Mouse (Mus musculus): ENCODE results near the gene Sult2a3. TPM values are rescaled to one million over a fixed set of nuclear protein-coding genes. Genes with fewer than 3 reads are reported as not detected.
"Not testable (repeated sequence)": the region's sequence is repeated elsewhere in the genome, so short reads cannot be mapped to it uniquely, and the experiment has no call there.

Sult2a3 gene
- polyA plus RNA-seq (2015; fragmentation: Nextera tagmentation; extraction: Ambion mirVana) = not detected in 2 replicates

GRCm38 (mm10) chr7:14122944-14123343 is at the start of gene Sult2a3:
TSS of gene Sult2a3 (minus strand) at chr7:14123044.
- Histone ChIP-seq H3K9me3 (peaks cover 19% of the 10 kb centered on the region), H3K4me2 (no peak within 1 kb of the TSS), H3K4me1 (replicated peaks) (no peaks in the 10 kb centered on the region), H3K36me3 (no peaks in the 10 kb centered on the region), H3K9ac (no peak within 1 kb of the TSS), H3K4me3 (no peak within 1 kb of the TSS), H3K27ac (no peak within 1 kb of the TSS), H3K27me3 (no peaks in the 10 kb centered on the region)
- ATAC-seq (ENCODE audit: low FRiP score) = no peak
- WGBS = 89% methylated on average over 2 of the region's 2 CpGs

- H3K9ac ChIP-seq = no peak overlapping the region
- 81% methylated on average over 2 of the region's 2 CpGs for WGBS
- H3K36me3 ChIP-seq = no peaks in the 10 kb centered on the region
- no peaks in the 10 kb centered on the region for H3K4me1 ChIP-seq (replicated peaks)
- no peak overlapping the region for H3K4me3 ChIP-seq
- H3K27ac ChIP-seq = no peak overlapping the region
- no peak for ATAC-seq (ENCODE audit: low FRiP score)
- H3K27me3 ChIP-seq = no peaks in the 10 kb centered on the region
- no peak overlapping the region for H3K4me2 ChIP-seq
- peaks cover 14% of the 10 kb centered on the region for H3K9me3 ChIP-seq
Measured at GRCm38 (mm10) chr7:14120436-14120835, 2.4 kb downstream of the Sult2a3 start.

- H3K4me1 ChIP-seq (replicated peaks); H3K27me3 ChIP-seq; H3K9ac ChIP-seq; H3K4me2 ChIP-seq; ATAC-seq (ENCODE audit: low FRiP score); H3K27ac ChIP-seq; H3K36me3 ChIP-seq; H3K4me3 ChIP-seq: not testable (repeated sequence)
- peaks cover 13% of the 10 kb centered on the region for H3K9me3 ChIP-seq
- 72% methylated on average over 3 of the region's 3 CpGs for WGBS
Measured at GRCm38 (mm10) chr7:14119865-14120264, 3.0 kb downstream of the Sult2a3 start.

GRCm38 (mm10) chr7:14116761-14117160 is 6.1 kb downstream of the Sult2a3 start:
- Histone ChIP-seq H3K4me2 (no peak overlapping the region), H3K9me3 (peaks cover 12% of the 10 kb centered on the region), H3K4me1 (replicated peaks) (no peaks in the 10 kb centered on the region), H3K27ac (no peak overlapping the region), H3K4me3 (no peak overlapping the region), H3K36me3 (no peaks in the 10 kb centered on the region), H3K9ac (no peak overlapping the region), H3K27me3 (no peaks in the 10 kb centered on the region)
- no peak for ATAC-seq (ENCODE audit: low FRiP score)
- 38% methylated on average over 1 of the region's 1 CpGs for WGBS

- 68% methylated on average over 3 of the region's 3 CpGs for WGBS
- H3K27me3 ChIP-seq; H3K27ac ChIP-seq; H3K4me2 ChIP-seq; H3K4me3 ChIP-seq; H3K36me3 ChIP-seq; H3K4me1 ChIP-seq (replicated peaks); H3K9ac ChIP-seq; ATAC-seq (ENCODE audit: low FRiP score): not testable (repeated sequence)
- H3K9me3 ChIP-seq = peaks cover 11% of the 10 kb centered on the region
Measured at GRCm38 (mm10) chr7:14114471-14114870, 8.4 kb downstream of the Sult2a3 start.

GRCm38 (mm10) chr7:14047821-14048220 is 75.0 kb downstream of the Sult2a3 start:
- not testable (repeated sequence) for H3K9me3 ChIP-seq; H3K4me3 ChIP-seq; H3K9ac ChIP-seq; ATAC-seq (ENCODE audit: low FRiP score); H3K27me3 ChIP-seq; H3K4me1 ChIP-seq (replicated peaks); H3K4me2 ChIP-seq; H3K27ac ChIP-seq; H3K36me3 ChIP-seq
- WGBS = 68% methylated on average over 1 of the region's 1 CpGs

- not testable (repeated sequence) for H3K4me2 ChIP-seq; H3K9ac ChIP-seq; H3K27me3 ChIP-seq; H3K36me3 ChIP-seq; H3K4me3 ChIP-seq; H3K4me1 ChIP-seq (replicated peaks); H3K27ac ChIP-seq; ATAC-seq (ENCODE audit: low FRiP score)
- peaks cover 13% of the 10 kb centered on the region for H3K9me3 ChIP-seq
Measured at GRCm38 (mm10) chr7:14030831-14031230, 92.0 kb downstream of the Sult2a3 start.

Other genes starting within 250 kb of the Sult2a3 start
- gene Sult2a4, start 133.4 kb downstream of the Sult2a3 start, polyA plus RNA-seq (2015; fragmentation: Nextera tagmentation; extraction: Ambion mirVana) = not detected in 2 replicates
- not detected in 2 replicates for gene Sult2a6, start 131.8 kb upstream of the Sult2a3 start, polyA plus RNA-seq (2015; fragmentation: Nextera tagmentation; extraction: Ambion mirVana)
- gene Obox8, start 210.5 kb upstream of the Sult2a3 start, polyA plus RNA-seq (2015; fragmentation: Nextera tagmentation; extraction: Ambion mirVana) = not detected in 2 replicates

Measured in hindbrain, embryonic 13.5 days (tissue).